Mouse (Mus musculus): Measurements from ENCODE around the gene Pigp.
"Not testable (repeated sequence)": the region's sequence is repeated elsewhere in the genome, so short reads cannot be mapped to it uniquely, and the experiment has no call there.

Pigp gene

DNA sequence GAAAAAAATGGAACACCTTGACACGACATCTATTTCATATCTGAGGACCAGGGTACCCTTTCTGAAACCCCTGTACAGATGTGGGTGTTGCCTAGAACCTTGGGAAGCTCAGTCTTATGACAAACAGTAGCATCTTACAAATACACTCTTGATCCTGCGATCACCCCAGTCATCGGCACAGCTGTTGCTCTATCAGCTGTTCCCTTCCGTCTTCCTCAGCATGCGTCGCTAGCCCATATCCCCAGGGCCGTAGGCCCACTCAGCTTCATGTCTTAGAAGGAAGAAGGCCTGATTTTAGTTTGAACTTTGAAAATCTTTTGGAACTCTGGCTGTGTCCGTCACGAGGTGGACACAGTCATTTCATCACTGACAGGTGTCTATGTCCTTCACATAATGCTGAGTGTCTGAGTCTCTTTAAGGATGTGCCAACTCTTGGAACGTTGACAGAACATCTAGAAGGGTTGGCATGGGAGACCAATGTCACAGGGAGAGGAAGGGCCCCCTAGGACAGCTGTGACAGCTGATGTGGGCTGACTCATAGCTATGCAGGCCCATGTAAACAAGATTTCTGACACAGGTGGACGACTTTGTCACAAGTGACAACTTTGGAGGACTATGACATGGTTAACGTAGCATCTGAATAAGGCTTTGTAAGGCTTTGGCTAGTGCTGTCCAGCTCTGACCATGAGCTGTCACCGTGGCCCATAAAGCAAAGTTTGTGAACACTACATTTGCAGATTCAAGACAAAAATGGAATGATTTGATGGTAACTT, 10.9 kb downstream of the Pigp start:
- no peak for DNase-seq (ENCODE audit: low read depth in 2 of 2, low spot score in 2 of 2)

DNA sequence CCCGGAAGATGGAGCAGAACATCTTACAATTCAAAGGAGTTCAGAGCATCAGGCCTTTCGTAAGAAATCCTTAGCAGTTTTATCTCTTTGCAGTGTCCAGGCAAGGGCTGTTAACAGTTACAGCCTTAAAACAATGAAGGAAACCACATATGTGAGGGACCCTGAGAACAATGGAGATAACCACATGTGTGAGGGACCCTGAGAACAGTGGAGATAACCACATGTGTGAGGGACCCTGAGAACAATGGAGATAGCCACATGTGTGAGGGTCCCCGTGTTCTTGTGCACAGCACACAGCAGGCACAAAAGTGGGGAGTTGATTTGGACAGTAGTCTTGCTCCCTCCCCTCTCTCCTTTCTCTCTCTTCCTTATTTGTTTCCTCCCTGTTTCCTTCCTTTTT, 13.6 kb downstream of the Pigp start:
- DNase-seq (ENCODE audit: low read depth in 2 of 2, low spot score in 2 of 2), result no peak

- DNase-seq (ENCODE audit: low read depth in 2 of 2, low spot score in 2 of 2), result no peak
Observed at GRCm38 (mm10) chr16:94356776-94357494, 14.7 kb downstream of the Pigp start.

GRCm38 (mm10) chr16:94356046-94356445, 15.6 kb downstream of the Pigp start:
- no peak for DNase-seq (ENCODE audit: low read depth in 2 of 2, low spot score in 2 of 2)

DNA sequence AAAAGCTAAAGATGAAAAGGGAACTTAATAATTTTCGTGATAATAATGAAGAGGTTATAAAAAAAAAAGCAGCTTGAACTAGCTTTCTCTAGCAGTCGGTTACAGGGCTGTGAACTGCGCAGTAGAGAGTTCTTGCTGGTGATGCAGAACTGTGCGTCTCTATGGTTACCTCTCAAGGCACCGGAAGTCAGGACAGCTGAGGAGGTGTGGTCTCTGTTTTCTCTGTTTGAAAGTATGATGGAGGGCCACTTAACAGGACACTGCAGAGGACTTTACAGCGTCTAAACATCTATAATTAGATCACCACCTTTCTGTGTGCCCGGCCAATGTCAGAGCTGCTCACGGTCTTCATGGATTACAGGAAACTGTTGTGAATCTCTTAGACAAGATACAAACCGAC, 17.2 kb downstream of the Pigp start:
- DNase-seq (ENCODE audit: low read depth in 2 of 2, low spot score in 2 of 2), result peak; percentile 30 to 52

DNA sequence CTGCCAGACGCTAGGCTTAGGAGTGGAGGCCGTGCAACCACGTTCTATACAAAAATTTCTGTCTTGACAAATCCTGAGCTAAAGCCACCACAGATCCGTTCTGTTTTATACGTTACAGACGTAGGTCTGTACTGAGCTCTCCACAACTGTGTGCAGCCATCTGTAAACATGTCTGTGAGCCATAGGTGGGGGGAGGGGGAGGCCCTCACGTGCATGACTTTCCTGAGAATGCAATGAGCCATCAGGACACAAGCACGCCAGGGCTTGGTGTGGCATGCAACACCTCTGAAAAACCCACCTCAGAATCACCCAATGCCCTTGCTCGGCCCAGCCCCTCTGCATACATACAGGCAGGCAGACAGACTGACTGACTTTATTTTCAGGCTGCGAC, 21.4 kb downstream of the Pigp start:
- DNase-seq (ENCODE audit: low read depth in 2 of 2, low spot score in 2 of 2), result no peak

DNA sequence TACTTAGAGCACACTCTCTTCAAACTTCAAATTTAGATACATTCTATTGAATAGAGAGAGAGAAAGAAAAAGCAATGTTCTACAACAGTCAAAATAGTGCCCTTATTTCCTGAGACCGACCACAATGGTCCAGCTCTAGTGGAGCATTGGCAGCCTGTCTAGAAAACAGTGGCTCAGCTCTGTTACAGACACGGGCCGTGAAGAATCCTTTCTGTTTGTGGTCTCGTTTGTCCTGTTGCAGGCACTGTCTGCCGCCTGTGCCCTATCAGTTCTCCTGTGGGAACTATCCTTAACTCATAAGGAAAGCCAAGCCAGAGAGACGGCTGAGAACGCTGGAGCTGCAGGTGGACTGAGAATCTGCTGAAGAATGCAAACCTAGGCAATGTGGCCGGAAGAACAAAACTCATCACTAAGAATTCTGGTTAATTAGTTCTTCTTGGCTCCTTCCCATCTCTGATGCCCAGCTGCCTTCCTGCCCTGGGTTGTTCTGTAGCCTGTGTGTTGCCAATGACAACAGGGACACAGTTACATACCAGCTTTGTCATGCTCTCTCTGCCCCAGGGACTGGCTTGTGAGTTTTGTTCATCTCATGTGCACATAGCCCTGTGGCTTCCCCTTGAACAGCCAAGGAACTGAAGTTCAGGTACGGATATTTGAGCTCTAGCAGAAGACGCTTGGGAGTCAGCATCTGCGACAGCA, 21.9 kb downstream of the Pigp start:
- no peak for DNase-seq (ENCODE audit: low read depth in 2 of 2, low spot score in 2 of 2)

DNA sequence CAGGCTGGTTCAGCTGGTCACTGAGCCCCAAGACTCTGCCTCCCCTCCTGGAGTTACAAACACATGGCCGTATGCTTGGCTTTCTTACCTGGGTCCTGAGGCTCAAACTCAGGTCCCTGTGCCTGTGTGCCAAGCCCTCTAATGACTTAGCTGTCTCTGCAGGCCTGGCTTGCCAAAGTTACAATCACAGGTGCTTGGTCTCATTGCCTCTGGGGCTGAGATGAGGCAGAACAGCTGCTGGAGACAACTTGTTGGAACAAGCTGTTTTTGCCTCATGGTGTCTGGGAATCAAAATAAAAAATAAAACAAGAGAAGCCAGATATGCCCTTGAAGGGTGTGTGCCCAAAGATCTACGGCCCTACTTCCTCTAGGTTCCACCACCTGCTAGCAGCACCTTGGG, 22.9 kb downstream of the Pigp start:
- no peak for DNase-seq (ENCODE audit: low read depth in 2 of 2, low spot score in 2 of 2)

GRCm38 (mm10) chr16:94347080-94347731, 24.4 kb downstream of the Pigp start:
- DNase-seq (ENCODE audit: low read depth in 2 of 2, low spot score in 2 of 2), result no peak

DNA sequence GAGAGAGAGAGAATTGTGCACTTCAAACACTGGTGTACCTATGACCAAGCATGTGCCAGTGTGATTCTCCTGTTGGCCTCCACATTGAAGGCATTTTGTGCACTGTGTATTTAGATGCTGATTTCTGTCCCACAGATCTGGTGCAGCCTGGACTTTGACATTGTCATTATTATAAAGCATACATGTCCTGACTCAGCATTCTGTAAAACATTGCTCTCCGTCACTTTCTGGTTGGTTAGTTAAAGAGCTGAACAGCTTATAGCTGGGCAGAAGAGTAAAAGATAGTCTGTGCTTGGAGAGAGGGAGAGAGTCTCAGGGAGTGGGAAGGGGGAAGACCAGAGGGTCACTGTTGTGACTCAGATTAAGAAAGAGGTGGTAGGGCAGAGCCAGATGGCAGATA, 25.9 kb downstream of the Pigp start:
- DNase-seq (ENCODE audit: low read depth in 2 of 2, low spot score in 2 of 2), result no peak

- not testable (repeated sequence) for DNase-seq (ENCODE audit: low read depth in 2 of 2, low spot score in 2 of 2)
Observed at GRCm38 (mm10) chr16:94339164-94340160, 32.2 kb downstream of the Pigp start.

DNA sequence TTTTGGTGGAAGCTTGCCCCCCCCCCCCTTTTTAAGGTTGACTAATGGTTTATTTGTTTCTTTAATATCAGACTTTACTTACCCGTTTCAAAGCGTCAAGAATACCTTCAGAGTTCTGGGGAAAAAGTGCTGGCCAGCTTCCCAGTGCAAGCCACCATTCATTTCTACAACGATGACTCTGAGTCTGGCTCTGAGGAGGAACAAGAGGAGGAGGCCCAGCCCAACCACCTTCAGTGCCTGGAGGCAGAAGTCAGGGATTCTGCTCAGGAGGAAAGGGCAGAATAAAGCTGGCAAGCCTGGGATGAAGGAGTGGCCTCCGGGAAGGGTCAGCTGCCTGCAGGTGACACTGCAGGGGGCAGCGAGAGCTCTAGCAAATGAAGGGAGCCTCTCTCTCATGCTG, 36.0 kb downstream of the Pigp start:
- DNase-seq (ENCODE audit: low read depth in 2 of 2, low spot score in 2 of 2), result no peak

- DNase-seq (ENCODE audit: low read depth in 2 of 2, low spot score in 2 of 2), result peak; percentile 71 to 83
Observed at GRCm38 (mm10) chr16:94331886-94332252, 39.8 kb downstream of the Pigp start.

- DNase-seq (ENCODE audit: low read depth in 2 of 2, low spot score in 2 of 2), result no peak
Observed at GRCm38 (mm10) chr16:94331233-94331885, 40.3 kb downstream of the Pigp start.

DNA sequence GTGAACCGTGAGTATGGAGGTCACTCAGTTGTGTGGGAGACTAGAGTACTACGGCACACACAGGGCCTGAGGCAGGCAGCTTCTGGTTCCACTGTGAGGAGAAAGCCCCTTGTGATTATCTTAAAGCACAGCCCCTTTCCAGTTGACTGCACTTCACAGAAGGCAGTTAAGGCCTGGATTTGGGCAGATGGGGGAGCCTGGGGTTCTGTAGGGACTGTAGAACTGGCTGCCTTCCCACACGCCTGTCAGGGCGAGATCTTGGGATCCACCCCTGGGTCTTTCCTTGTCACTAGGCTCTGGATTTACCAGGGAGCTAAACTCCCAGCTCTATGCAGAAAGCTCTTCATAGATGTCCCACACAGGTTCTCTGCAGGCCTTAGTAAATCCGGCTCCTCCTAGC, 41.2 kb downstream of the Pigp start:
- no peak for DNase-seq (ENCODE audit: low read depth in 2 of 2, low spot score in 2 of 2)

DNA sequence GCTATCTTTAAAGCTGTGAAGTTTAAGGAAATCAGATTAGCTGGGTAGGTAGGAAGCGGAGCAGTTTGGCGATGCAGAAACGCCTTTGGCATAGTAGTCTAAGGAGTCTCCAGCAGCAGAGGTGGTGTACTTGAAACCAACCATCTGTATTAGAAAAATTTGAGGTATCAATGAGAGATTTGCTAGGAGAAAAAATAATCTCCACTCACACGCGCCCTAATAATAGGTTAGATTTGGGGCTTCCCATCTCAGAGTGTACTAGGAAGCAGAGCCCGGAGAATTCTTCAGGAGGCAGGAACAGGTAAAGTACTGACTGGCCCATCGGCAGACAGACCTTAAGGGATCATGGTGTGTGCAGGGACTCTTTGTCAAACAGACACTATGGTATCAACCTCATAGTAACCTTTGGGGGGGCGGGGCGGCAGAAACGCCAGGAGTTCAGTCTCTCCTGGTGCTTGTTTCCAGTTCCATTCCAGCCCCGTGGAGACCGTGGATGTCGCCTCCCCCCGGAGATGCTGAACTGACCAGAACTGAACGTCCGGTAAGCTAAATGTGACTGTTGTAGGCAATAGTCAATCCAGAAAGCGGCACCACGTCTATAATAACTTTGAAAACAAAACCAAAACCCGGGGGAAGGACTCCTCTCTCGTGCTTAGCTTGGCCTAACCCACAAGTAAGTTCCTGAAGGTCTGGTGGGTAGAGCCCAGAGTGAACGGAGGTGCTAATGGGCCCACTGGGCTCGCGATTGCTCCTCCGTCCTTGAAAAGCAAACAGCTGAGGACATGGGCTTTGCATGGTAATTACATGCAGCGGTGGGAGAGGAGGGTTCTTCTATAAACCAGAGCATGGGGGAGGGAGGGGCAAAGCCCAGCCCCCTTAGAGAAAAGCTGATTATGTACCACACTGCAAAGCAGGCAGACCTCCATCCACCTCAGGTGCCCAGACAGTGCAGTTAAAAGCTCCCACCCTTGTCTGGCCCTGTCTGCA, 42.5 kb downstream of the Pigp start:
- peak in 1 of 2 experiments; percentile 27 for DNase-seq (ENCODE audit: low read depth in 2 of 2, low spot score in 2 of 2)

DNA sequence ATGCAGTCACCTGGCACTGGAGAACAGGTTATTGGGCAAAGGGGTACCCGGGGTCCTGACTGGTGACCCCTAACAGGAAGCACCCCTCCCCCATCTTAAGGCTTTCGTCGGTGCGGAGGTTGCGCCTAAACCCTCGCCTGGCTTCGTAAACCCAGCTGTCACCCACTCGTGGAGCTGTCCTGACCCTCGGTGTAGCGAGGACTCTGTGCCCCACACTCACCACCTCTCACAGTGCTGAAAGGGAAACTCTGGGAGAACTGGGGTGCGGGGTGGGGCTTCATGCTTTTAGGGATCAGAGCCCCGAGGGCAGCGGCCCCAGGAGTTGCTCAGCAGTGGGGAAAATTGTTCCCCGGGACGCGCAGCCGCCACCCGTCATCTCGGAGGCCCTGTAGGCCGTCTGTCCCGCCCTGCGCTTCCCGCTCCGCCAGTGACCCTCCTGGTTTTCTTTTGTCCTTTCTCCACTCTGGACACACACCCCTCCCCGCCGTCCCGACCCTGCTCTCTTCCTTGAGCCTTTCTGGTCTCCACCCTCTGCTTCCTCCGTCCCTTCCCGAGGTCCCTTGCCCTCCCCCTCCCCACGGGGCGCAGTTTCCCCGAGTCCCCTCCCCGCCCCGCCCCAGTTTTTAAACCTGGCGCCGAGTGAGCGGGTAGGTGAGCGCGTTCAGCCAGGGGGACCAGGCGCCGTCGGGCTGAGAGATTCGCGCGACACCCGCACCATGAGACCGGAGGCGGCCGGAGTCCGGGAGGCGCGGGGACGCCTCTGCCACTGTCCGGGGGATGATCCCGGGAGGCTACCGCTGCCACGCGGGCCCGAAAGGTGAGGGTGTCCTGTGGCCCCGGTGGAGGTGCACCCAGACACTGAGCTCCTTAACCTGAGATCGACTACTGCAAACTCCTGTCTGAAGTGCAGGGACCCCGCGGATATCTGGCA, 43.6 kb downstream of the Pigp start, which contains the start of gene Ripply3:
Gene Ripply3 (plus strand): TSS at position 640 of the 931 bp plus-strand sequence.
- peak in 1 of 2 experiments; percentile 15 for DNase-seq (ENCODE audit: low read depth in 2 of 2, low spot score in 2 of 2)

Data from CD8-positive naive resting alpha-beta T cell, adult 2 months (primary cell).